Mouse (Mus musculus): ENCODE measurements at regions not wholly inside any gene's neighbourhood (a gene's known extent, or its start where the extent isn't known, plus 50 kb on each side); places are given as distances from the start of the nearest gene placed in this dataset.

DNA sequence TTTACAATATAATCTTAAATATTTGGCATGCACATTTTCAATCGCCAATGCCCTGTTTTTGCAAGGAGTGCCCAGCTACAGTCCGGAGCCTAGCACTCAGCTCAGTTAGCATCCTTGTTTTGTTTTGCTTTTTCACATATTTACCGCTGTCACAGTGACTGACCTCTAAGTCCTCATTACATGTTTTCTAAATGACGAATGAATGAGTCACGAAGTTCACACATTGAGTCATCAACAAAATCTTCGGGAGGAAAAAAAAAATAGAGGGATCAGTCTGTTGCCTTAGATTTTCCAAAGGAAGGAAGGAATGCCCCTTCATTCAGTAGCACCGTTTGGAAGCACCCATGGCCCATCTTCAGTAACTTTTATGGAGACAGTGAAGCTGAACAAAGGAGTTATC lies 342.9 kb upstream of the Actbl2 start:
- Histone ChIP-seq H3K9ac (no peak overlapping the region), H3K27me3 (ENCODE audit: insufficient read depth, low read length) (no peaks in the 10 kb centered on the region), H3K4me1 (ENCODE audit: insufficient read depth) (no peaks in the 10 kb centered on the region), H3K4me3 (ENCODE audit: low read depth, low read length) (no peak overlapping the region), H3K9me3 (ENCODE audit: low read length) (no peaks in the 10 kb centered on the region), H3K36me3 (ENCODE audit: insufficient read depth) (no peaks in the 10 kb centered on the region), H3K4me2 (ENCODE audit: low read depth) (no peak overlapping the region), H3K27ac (ENCODE audit: low read depth, low read length) (no peak overlapping the region)
- TF ChIP-seq CTCF (IDR thresholded peaks at IDR 0.05; ENCODE audit: low read depth): no peak
- ATAC-seq (no peak), DNase-seq (no peak)
- 87% methylated on average over 7 of the region's 7 CpGs for WGBS

DNA sequence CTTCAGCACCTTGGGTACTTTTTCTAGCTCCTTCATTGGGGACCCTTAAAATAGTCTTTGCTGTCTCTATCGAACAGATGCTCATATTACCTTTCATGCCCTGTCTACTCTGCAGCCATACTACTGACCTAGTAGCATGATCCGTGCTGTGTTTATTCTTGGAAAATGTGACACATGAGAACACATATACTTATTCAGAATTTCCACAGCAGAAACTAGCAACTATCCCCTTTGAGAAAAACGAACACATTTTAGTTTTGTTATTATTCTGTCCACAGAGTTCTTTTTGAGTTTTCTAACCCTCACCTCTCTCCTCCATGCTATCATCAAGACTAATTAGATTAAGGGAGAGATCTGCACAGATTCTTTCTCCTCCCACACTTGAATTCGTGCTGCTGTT lies 341.6 kb upstream of the Actbl2 start:
- TF ChIP-seq CTCF (IDR thresholded peaks at IDR 0.05; ENCODE audit: low read depth): no peak
- ATAC-seq: no peak

DNA sequence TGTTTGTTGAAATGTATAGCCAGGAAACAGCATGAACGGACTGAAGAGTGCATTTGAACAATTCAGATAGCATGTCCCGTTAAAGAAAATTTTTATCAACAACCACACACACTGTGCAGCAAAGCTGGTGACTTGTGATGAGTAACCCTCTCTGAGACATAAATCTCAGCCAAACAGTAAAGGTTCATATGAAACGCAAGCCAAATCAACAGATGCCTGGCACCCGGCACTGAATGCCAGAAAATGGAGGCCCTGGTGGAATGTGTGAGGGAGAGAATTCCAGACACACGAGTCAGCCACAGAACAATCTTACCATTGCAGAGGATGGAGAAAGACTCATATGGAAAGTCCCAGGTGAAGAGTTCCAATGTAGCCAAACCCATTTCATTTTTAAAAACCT lies 341.1 kb upstream of the Actbl2 start:
- no peaks in the 10 kb centered on the region for H3K36me3 ChIP-seq (ENCODE audit: insufficient read depth)
- H3K27ac ChIP-seq (ENCODE audit: low read depth, low read length): no peak overlapping the region
- DNase-seq (peak; percentile 52), ATAC-seq (peak; percentile 34; the same call in 1 of the 2 replicates)
- H3K27me3 ChIP-seq (ENCODE audit: insufficient read depth, low read length): no peaks in the 10 kb centered on the region
- no peaks in the 10 kb centered on the region for H3K9me3 ChIP-seq (ENCODE audit: low read length)
- no peak overlapping the region for H3K4me3 ChIP-seq (ENCODE audit: low read depth, low read length)
- WGBS: 61% methylated on average over 5 of the region's 5 CpGs
- no peak for TF ChIP-seq CTCF (IDR thresholded peaks at IDR 0.05; ENCODE audit: low read depth)
- H3K4me1 ChIP-seq (ENCODE audit: insufficient read depth): no peaks in the 10 kb centered on the region
- H3K4me2 ChIP-seq (ENCODE audit: low read depth): no peak overlapping the region
- H3K9ac ChIP-seq: no peak overlapping the region

More for the DNA sequence above, 341.6 kb upstream of the Actbl2 start:
- H3K4me1 ChIP-seq (ENCODE audit: insufficient read depth): no peaks in the 10 kb centered on the region
- H3K27ac ChIP-seq (ENCODE audit: low read depth, low read length): no peak overlapping the region
- no peak overlapping the region for H3K9ac ChIP-seq
- WGBS: 73% methylated on average over 4 of the region's 4 CpGs
- H3K4me2 ChIP-seq (ENCODE audit: low read depth): no peak overlapping the region
- no peak overlapping the region for H3K4me3 ChIP-seq (ENCODE audit: low read depth, low read length)
- H3K9me3 ChIP-seq (ENCODE audit: low read length): no peaks in the 10 kb centered on the region
- no peaks in the 10 kb centered on the region for H3K36me3 ChIP-seq (ENCODE audit: insufficient read depth)
- no peak for DNase-seq
- H3K27me3 ChIP-seq (ENCODE audit: insufficient read depth, low read length): no peaks in the 10 kb centered on the region

DNA sequence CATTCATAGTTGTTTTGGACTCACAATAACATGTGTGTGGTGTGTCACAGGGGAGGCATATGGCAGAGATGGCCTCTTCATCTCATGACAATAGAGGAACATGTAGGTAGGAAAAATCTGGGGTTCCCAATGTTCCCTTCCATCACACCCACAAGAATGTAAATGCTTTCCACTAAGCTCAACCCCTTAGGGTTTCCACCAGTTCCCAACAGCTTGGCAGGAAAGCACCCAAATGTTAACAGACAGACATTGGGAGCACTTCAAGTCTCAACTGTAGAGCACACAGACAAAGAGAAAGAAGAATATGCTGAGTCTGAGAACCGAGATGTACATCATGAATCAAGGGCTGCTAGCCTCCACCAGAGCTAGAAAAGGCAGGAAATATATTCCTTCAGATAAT lies 339.7 kb upstream of the Actbl2 start:
- no peak for TF ChIP-seq CTCF (IDR thresholded peaks at IDR 0.05; ENCODE audit: low read depth)
- Histone ChIP-seq H3K4me3 (ENCODE audit: low read depth, low read length) (no peak overlapping the region), H3K27ac (ENCODE audit: low read depth, low read length) (no peak overlapping the region), H3K9ac (no peak overlapping the region), H3K4me2 (ENCODE audit: low read depth) (no peak overlapping the region), H3K9me3 (ENCODE audit: low read length) (no peaks in the 10 kb centered on the region), H3K27me3 (ENCODE audit: insufficient read depth, low read length) (no peaks in the 10 kb centered on the region), H3K4me1 (ENCODE audit: insufficient read depth) (no peaks in the 10 kb centered on the region), H3K36me3 (ENCODE audit: insufficient read depth) (no peaks in the 10 kb centered on the region)
- WGBS: 67% methylated on average over 1 of the region's 1 CpGs
- DNase-seq (no peak), ATAC-seq (no peak)

DNA sequence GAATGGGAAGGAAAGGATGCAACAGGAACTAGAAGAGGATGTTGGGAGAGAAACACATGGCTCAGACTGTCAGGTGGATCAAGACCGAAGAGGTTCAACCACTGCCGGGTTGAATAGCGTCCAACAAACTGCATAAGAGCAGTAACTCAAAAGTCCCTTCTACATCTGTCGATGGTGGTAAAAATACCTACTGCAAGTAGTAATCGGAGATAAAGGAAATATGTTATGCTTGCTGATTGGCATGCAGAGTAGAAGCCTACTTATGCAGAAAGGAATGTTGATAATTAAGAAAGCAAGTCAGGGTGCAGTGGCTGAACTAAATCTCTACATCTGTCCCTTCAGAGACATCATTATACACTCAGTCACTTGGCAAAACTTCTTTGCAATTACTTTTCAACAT lies 330.9 kb upstream of the Actbl2 start:
- no peak overlapping the region for H3K4me2 ChIP-seq (ENCODE audit: low read depth)
- ATAC-seq (no peak), DNase-seq (no peak)
- no peaks in the 10 kb centered on the region for H3K27me3 ChIP-seq (ENCODE audit: insufficient read depth, low read length)
- H3K9me3 ChIP-seq (ENCODE audit: low read length): no peaks in the 10 kb centered on the region
- no peaks in the 10 kb centered on the region for H3K36me3 ChIP-seq (ENCODE audit: insufficient read depth)
- no peaks in the 10 kb centered on the region for H3K4me1 ChIP-seq (ENCODE audit: insufficient read depth)
- H3K9ac ChIP-seq: no peak overlapping the region
- H3K27ac ChIP-seq (ENCODE audit: low read depth, low read length): no peak overlapping the region
- WGBS: 97% methylated on average over 5 of the region's 5 CpGs
- TF ChIP-seq CTCF (IDR thresholded peaks at IDR 0.05; ENCODE audit: low read depth): no peak
- no peak overlapping the region for H3K4me3 ChIP-seq (ENCODE audit: low read depth, low read length)

DNA sequence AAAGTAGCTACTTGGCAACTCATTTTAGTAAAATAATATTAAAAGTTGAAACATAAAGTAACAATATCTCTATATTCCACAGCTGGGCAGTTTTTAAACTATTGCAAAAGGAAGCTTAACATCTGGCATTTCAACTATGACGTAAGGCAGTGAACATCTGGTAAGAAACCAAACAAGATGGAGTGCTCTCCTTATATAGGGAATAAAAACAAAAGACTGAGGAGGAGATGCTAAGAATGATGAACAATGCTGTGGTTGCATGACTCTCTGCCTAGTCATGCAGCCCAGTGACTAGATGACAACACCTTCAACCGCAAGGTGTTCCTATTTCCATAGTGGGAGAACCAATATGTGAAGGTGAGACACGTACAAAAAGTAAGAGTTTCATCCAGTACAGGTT lies 329.9 kb upstream of the Actbl2 start:
- ATAC-seq (no peak), DNase-seq (no peak)
- no peak overlapping the region for H3K4me3 ChIP-seq (ENCODE audit: low read depth, low read length)
- no peaks in the 10 kb centered on the region for H3K4me1 ChIP-seq (ENCODE audit: insufficient read depth)
- TF ChIP-seq CTCF (IDR thresholded peaks at IDR 0.05; ENCODE audit: low read depth): no peak
- H3K9me3 ChIP-seq (ENCODE audit: low read length): no peaks in the 10 kb centered on the region
- no peaks in the 10 kb centered on the region for H3K36me3 ChIP-seq (ENCODE audit: insufficient read depth)
- H3K4me2 ChIP-seq (ENCODE audit: low read depth): no peak overlapping the region
- H3K9ac ChIP-seq: no peak overlapping the region
- WGBS: 89% methylated on average over 3 of the region's 3 CpGs
- H3K27ac ChIP-seq (ENCODE audit: low read depth, low read length): no peak overlapping the region
- no peaks in the 10 kb centered on the region for H3K27me3 ChIP-seq (ENCODE audit: insufficient read depth, low read length)

DNA sequence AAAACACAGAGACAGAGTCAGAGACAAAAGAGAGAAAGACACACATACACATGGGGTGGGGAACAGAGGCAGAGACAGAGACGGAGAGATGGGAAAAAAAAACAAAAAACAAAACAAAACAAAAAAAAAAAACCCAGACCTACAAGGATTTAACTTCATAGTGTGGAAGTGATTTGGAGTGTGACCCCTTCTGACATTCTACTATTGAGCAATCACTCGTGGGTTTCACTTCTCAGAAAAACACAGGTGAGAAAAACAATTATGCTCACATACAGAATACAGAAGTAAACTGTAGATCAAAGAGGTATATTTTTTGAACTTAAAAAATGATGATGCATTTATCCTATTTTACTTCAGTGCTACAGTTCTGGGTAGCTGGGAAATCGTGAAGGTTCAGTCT lies 326.7 kb upstream of the Actbl2 start:
- TF ChIP-seq CTCF (IDR thresholded peaks at IDR 0.05; ENCODE audit: low read depth): no peak
- Histone ChIP-seq H3K36me3 (ENCODE audit: insufficient read depth) (no peaks in the 10 kb centered on the region), H3K4me2 (ENCODE audit: low read depth) (no peak overlapping the region), H3K4me1 (ENCODE audit: insufficient read depth) (no peaks in the 10 kb centered on the region), H3K27me3 (ENCODE audit: insufficient read depth, low read length) (no peaks in the 10 kb centered on the region), H3K9ac (no peak overlapping the region), H3K9me3 (ENCODE audit: low read length) (no peaks in the 10 kb centered on the region), H3K4me3 (ENCODE audit: low read depth, low read length) (no peak overlapping the region), H3K27ac (ENCODE audit: low read depth, low read length) (no peak overlapping the region)
- DNase-seq: no peak
- 78% methylated on average over 3 of the region's 3 CpGs for WGBS
- no peak for ATAC-seq

DNA sequence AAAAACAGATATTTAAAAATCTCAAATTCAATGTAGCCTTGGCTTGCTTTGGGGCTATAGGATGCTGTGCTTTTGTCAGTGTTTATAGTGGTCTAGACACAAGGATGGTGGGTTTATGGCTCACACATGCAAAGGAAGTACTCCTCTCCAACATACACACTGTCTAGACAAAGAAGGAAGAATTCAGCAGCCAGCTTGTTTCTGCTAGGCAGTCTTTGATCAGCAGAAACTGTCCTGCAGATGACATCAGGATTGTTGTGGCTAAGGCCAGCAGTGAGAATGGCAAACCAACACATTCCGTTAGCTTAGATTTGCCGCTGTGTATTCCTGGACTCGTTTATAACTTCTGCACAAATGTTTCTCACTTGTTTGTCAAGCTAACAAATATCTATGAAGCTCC lies 325.9 kb upstream of the Actbl2 start:
- H3K4me3 ChIP-seq (ENCODE audit: low read depth, low read length): no peak overlapping the region
- ATAC-seq: no peak
- H3K4me1 ChIP-seq (ENCODE audit: insufficient read depth): no peaks in the 10 kb centered on the region
- H3K27me3 ChIP-seq (ENCODE audit: insufficient read depth, low read length): no peaks in the 10 kb centered on the region
- H3K27ac ChIP-seq (ENCODE audit: low read depth, low read length): no peak overlapping the region
- no peak overlapping the region for H3K4me2 ChIP-seq (ENCODE audit: low read depth)
- no peak for TF ChIP-seq CTCF (IDR thresholded peaks at IDR 0.05; ENCODE audit: low read depth)
- H3K36me3 ChIP-seq (ENCODE audit: insufficient read depth): no peaks in the 10 kb centered on the region
- WGBS: 85% methylated on average over 3 of the region's 3 CpGs
- H3K9ac ChIP-seq: no peak overlapping the region
- no peaks in the 10 kb centered on the region for H3K9me3 ChIP-seq (ENCODE audit: low read length)
- no peak for DNase-seq

Data from forebrain, postnatal 0 days (tissue).